Mouse (Mus musculus): ENCODE data around the gene Gm37240. TPM values are rescaled to one million over a fixed set of nuclear protein-coding genes. Genes with fewer than 3 reads are reported as not detected.
A peak's percentile ranks its signal among the peaks of the same experiment; 100 is the strongest.

Gene Gm37240
- total RNA-seq, 2 experiments from 2014 or later, result 2.6 to 3.2 TPM

DNA sequence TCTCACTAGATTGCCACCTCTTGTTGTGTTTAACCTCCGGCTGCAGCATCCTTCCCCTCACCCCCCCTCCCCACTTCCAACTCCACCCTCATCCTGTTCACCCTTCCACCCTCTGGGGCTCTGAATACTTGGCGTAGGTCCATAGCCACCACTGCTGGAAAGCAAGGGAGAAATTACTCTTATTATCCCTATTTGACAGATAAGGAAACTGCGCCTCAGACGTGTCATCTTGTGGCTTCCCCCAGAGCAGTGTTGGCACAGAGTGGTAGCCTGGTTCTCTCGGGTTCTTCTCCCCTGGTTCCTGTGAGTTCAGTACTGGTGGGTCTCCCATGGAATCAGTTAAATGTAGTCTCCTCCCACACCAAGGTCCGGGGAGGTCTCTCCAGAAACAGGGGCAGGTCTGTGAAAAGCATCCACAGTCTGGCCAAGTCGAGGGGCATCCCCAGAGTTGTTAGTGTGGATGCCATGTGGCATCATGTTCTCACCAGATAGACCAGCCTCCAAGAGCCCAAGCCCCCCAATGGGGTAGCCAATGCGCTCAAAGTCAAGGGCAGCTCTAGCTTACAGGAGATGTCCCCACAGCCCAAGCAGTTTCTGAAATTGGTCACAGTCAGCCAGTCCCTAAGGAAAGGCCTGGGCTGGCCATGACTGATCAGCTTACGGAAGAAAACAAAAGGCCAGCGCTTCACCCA is 1419.8 kb downstream of the Gm37240 start:
- intact Hi-C loops (cut with DNase I), result no loop called here
- DNase-seq (ENCODE audit: extremely low spot score in 1 of 2, low spot score in 2 of 2), result no peak

DNA sequence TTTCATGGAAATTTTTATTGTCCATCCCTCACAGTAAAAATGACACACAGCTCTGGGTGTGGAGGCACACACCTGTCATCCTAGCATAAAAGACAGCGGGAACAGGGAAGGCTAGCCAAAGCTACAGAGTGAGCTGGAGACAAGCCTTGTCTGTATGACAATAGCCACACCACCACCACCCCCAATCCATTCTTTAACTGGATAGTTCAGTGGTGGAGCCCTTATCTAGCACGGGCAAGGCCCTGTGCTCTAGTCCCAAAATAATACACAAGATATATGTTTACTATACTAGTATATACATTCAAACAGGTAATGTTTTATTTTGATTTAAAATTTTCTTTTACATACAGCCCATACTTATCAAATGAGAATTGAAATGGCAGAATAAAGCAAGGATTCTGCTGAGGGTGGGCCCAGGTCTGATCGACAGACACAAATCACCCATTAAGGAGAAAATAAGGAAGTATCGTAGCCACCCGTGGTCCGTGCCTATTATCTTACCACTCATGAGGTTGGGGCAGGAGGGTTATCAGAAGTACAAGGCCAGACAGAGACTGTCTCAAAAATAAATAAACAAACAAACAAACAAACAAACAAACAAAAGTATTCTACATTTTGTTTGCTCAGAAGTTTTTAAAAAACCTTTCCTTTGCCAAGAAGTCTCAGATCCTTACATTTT is 1421.4 kb downstream of the Gm37240 start:
- intact Hi-C loops (cut with DNase I), result no loop called here

DNA sequence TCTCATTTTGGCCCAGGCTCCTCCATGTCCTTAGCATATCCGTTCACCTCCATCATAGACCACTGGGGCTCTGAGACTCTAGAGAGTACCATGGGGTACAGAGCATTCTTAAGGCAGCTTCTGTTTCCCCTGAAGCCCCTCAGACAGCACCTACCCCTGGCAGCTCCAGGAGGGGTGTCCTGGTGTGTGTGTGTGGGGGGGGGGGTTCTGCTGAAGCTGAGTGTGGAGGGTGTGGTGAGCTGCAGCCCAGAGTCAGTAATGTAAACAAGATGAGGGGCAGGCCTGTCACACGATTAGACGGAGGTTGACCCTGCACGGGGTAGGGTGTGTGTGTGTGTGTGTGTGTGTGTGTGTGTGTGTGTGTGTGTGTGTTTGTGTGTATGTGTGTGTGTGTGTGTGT is 1425.6 kb downstream of the Gm37240 start:
- intact Hi-C loops (cut with DNase I), result no loop called here
- DNase-seq (ENCODE audit: extremely low spot score in 1 of 2, low spot score in 2 of 2), result no peak

More for the DNA sequence above, 1421.4 kb downstream of the Gm37240 start:
- no peak for DNase-seq (ENCODE audit: extremely low spot score in 1 of 2, low spot score in 2 of 2)

DNA sequence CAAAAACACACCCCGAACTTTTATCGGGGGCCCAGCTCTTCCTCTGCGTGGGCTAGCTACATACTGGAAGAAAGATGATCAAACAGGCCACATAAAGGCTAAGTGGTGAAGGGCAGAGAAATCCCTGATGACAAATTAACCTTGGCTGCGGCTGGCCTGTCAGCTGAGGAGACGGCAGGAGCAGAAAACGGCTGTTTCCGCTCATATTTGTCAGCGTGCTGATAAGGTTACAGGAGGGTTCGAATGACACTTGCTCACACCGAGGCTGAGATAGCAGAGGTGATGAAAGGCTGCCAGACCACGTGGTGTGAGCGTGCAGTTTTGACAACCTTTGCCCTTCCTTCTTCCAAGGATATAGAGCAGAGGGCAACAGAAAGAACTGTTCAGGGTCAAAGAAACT is 1426.4 kb downstream of the Gm37240 start:
- intact Hi-C loops (cut with DNase I), result no loop called here

DNA sequence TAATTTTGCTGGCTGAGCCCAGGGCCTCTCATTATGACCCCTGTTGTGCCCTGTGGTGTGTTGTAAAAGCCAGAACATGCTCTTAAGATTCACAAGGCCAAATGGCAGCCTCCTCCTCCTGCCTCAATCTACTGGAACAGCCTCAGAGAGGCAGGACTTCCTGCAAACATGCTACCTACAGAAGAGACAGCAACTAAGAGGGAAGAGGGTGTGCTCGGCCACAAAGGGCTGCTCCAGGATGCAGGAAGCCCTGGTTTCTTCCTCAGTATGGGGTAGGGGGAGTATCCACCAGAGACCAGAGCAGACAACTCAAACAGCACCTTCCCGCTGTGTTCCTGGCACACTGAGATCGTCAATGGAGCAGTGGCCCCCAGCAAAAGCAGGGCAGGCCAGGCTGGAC is 1426.8 kb downstream of the Gm37240 start:
- DNase-seq (ENCODE audit: extremely low spot score in 1 of 2, low spot score in 2 of 2), result no peak

More for the DNA sequence above, 1426.4 kb downstream of the Gm37240 start:
- DNase-seq (ENCODE audit: extremely low spot score in 1 of 2, low spot score in 2 of 2), result no peak

DNA sequence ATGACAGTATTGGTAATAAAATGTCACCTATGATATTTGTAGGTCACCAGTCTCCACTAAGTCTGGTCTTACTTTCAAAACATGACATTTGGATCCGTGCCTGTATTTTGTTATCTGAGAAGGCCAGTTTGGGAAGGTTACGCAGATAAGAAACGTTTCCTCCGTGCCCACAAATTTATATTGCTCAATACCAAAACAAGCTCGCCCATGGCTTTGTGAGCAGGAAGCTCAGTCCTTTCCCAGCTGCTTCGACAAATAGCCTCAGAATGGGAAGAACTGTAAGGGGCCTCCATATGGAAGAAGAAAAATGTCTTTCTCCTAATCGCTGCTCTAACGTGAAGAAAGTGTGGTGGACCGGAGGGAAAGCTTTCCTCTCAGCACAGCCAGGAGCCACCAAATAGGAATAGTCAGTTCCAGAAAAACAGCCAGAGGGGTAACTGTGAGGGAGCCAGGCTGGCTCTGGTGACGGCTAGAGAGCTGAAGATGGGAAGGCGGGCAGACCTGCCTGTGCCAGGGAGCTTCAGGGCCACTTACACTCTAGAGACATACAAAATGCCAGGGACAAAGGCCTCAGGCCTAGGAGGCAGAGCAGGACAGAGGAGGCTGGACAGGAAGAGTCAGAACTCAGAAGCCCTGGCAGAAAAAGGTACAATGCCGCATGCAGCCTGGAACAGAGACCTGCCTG is 1431.4 kb downstream of the Gm37240 start:
- intact Hi-C loops (cut with DNase I), result no loop called here
- peak in 1 of 2 experiments; percentile 12 for DNase-seq (ENCODE audit: extremely low spot score in 1 of 2, low spot score in 2 of 2)

More for the DNA sequence above, 1426.8 kb downstream of the Gm37240 start:
- intact Hi-C loops (cut with DNase I), result no loop called here

DNA sequence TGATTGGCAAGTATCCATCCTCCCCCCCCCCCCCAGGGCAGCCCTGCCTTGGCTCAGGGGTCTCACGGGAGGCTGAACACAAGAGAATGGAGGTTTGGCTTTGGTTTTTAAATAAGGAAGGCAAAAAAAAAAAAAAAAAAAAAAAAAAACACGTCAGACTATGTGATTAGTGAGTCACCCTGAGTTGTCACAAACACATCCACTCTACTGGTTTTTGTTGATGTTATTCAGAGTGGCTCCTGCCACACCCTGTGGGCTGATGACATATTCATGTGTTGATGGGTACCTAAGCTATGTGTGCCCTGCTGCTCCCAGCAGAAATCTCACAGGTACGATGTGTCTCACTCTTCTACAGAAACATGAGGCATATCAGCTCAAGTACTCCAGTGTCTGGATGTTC is 1436.7 kb downstream of the Gm37240 start:
- intact Hi-C loops (cut with DNase I), result no loop called here
- no peak for DNase-seq (ENCODE audit: extremely low spot score in 1 of 2, low spot score in 2 of 2)

DNA sequence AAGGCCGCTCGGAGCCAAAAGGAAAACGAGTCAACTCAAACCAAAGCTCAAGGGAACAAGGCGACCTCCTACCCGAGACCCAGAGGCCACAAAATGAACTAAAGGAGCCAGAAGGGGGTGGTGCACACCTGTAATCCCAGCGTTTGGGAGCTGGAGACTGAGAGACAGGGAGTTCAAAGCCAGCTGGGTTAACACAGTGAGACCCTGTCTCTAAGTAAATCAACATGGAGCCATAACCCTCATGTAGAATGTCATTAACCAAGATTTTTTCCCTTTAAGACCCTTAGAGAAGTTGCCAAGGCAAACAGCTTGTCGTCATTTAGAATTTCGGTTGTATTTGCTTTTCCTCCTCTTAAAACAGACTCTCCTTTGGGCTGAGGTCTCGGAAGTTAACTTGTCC is 1438.3 kb downstream of the Gm37240 start:
- DNase-seq (ENCODE audit: extremely low spot score in 1 of 2, low spot score in 2 of 2), result no peak
- intact Hi-C loops (cut with DNase I), result no loop called here

DNA sequence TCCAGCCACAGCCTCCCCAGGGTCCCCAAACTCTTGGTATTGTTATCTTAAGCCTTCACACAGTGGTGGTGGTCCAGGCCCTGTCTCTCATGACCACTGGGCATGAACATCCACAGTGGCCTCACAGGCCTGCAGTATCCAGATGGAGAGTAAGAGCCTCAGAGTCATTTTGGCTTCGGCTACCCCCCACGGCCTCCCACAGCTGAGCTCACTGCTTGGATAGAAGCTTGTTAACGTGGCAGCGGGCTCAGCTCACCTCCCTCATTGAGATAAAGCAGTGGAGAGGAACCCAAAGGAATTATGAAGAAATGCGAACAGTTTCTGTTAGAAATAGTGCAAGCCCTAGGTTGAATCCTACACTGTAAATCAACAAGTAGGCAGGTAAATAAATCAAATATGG is 1439.5 kb downstream of the Gm37240 start:
- intact Hi-C loops (cut with DNase I), result no loop called here
- DNase-seq (ENCODE audit: extremely low spot score in 1 of 2, low spot score in 2 of 2), result no peak

Small RNA genes within 50 kb of the gene (microRNA-seq; reads per million reads assigned to microRNA genes)
- not detected for gene Mir466k

Other genes starting within 250 kb of the Gm37240 start
- gene Fam160a1, start 70.2 kb downstream of the Gm37240 start, total RNA-seq (2021), result 1 to 10 TPM; 4.2 to 4.4 TPM
- gene Glt28d2, start within 50 bp of the Gm37240 start, total RNA-seq (2021), result 1 to 10 TPM in 1 of 2 experiments, under 1 TPM in 1; 0.92 to 1.6 TPM
- gene Sh3d19, start 83.6 kb upstream of the Gm37240 start, total RNA-seq (2021), result 10 to 100 TPM; 48.7 to 50.6 TPM
- gene Prss48, start 115.0 kb upstream of the Gm37240 start, total RNA-seq (2021), result not detected